In genomic region chr19:3334550-3334949, GRCm38 (mm10) we compare ENCODE assay signal across 13 mouse cellular contexts. TPM values are rescaled to one million over a fixed set of nuclear protein-coding genes. Genes with fewer than 3 reads are reported as not detected.
A peak's percentile ranks its signal among the peaks of the same experiment; 100 is the strongest.
DNase-seq lines count a peak whose midpoint lies in the region; ATAC-seq and TF ChIP-seq lines count a peak whose summit lies in the region.
"Had no signal": no experiment of that assay in that cellular context is flagged by ENCODE, and none has a peak within 500 bp of the region (broad histone marks: within the 10 kb centered on the region; RNA-seq: fewer than 3 reads in every experiment).

No protein-coding gene starts in this region.

- no peak overlapping the region for H3K4me3 ChIP-seq in kidney, postnatal 0 days (replicated peaks; ENCODE audit: low read depth, low read length)
- no peak overlapping the region for H3K4me3 ChIP-seq in liver, adult 2 months (ENCODE audit: insufficient read depth, low read depth, low read length)
- no peak overlapping the region for H3K4me3 ChIP-seq in stomach, embryonic 15.5 days (replicated peaks)
- H3K4me3 ChIP-seq: forebrain, embryonic 13.5 days; neural tube, embryonic 13.5 days had no signal

- 77% methylated on average over 4 of the region's 4 CpGs for WGBS in kidney, postnatal 0 days
- WGBS in liver, adult 2 months = 46% methylated on average over 4 of the region's 4 CpGs
- 73% methylated on average over 4 of the region's 4 CpGs for WGBS in stomach, embryonic 15.5 days

- H3K9me3 ChIP-seq in kidney, postnatal 0 days (replicated peaks; ENCODE audit: low read length) = no peaks in the 10 kb centered on the region
- no peaks in the 10 kb centered on the region for H3K9me3 ChIP-seq in stomach, embryonic 15.5 days
- H3K9me3 ChIP-seq: forebrain, embryonic 13.5 days; neural tube, embryonic 13.5 days had no signal

- DNase-seq in kidney, postnatal 0 days (ENCODE audit: low spot score) = no peak
- no peak for DNase-seq in kidney, postnatal 10 days
- no peak for DNase-seq in liver, adult 2 months (ENCODE audit: extremely low read depth, low read depth, low spot score)
- no peak for DNase-seq in left cerebral cortex, postnatal 4 days
- no peak for DNase-seq in cerebellum, adult 11-12 months
- DNase-seq: cerebellum, postnatal 25 days; heart, postnatal 4 days; lung, adult 2 months had no signal

- peak overlapping the region; percentile 80 for H3K27ac ChIP-seq in kidney, postnatal 0 days
- H3K27ac ChIP-seq in liver, adult 2 months (replicated peaks; ENCODE audit: insufficient read depth, low read depth, low read length) = peak overlapping the region; percentile 79
- peak overlapping the region; percentile 48; the same call in 1 of the 2 replicates for H3K27ac ChIP-seq in stomach, embryonic 15.5 days
- H3K27ac ChIP-seq: forebrain, embryonic 13.5 days; neural tube, embryonic 13.5 days had no signal

- ATAC-seq in kidney, postnatal 0 days (replicated peaks; ENCODE audit: low FRiP score, low read depth) = no peak
- peak; percentile 22 for ATAC-seq in common myeloid progenitor, adult 5-6 weeks (replicated peaks; ENCODE audit: low read depth, poor library complexity, severe bottlenecking)
- ATAC-seq in stomach, embryonic 15.5 days (ENCODE audit: insufficient read depth, low FRiP score, low read depth) = no peak
- ATAC-seq: forebrain, embryonic 13.5 days had no signal

- peaks cover 73% of the 10 kb centered on the region for H3K79me2 ChIP-seq in liver, adult 2 months (ENCODE audit: control insufficient read depth, insufficient read depth, low read length)

- intact Hi-C loops in left cerebral cortex, postnatal 4 days (cut with DNase I) = no loop called here

- H3K9ac ChIP-seq in kidney, postnatal 0 days (ENCODE audit: low read depth, low read length) = no peak overlapping the region
- peak overlapping the region; percentile 54 for H3K9ac ChIP-seq in liver, adult 2 months (ENCODE audit: low read depth, low read length)
- no peak overlapping the region for H3K9ac ChIP-seq in stomach, embryonic 15.5 days
- H3K9ac ChIP-seq: forebrain, embryonic 13.5 days; neural tube, embryonic 13.5 days had no signal

- no peak for TF ChIP-seq CTCF in kidney, postnatal 0 days (IDR thresholded peaks at IDR 0.05; ENCODE audit: low read depth)
- no peak for TF ChIP-seq CTCF in liver, adult 2 months (IDR thresholded peaks at IDR 0.05; ENCODE audit: low read depth, low read length)

- H3K4me1 ChIP-seq in kidney, postnatal 0 days (replicated peaks; ENCODE audit: insufficient read depth, low read length) = peaks cover 23% of the 10 kb centered on the region; the same call in 1 of the 2 replicates
- H3K4me1 ChIP-seq in liver, adult 2 months (ENCODE audit: control insufficient read depth, insufficient read depth, low read length) = peaks cover 73% of the 10 kb centered on the region
- peaks cover 8% of the 10 kb centered on the region for H3K4me1 ChIP-seq in stomach, embryonic 15.5 days

- H3K36me3 ChIP-seq in kidney, postnatal 0 days (ENCODE audit: insufficient read depth, low read length) = no peaks in the 10 kb centered on the region
- H3K36me3 ChIP-seq in liver, adult 2 months (ENCODE audit: control insufficient read depth, insufficient read depth, low read length) = peaks cover 4% of the 10 kb centered on the region; the same call in 1 of the 2 replicates
- no peaks in the 10 kb centered on the region for H3K36me3 ChIP-seq in stomach, embryonic 15.5 days
- H3K36me3 ChIP-seq: neural tube, embryonic 13.5 days had no signal

- H3K4me2 ChIP-seq in kidney, postnatal 0 days (ENCODE audit: low read length) = no peak overlapping the region
- H3K4me2 ChIP-seq in stomach, embryonic 15.5 days = no peak overlapping the region
- H3K4me2 ChIP-seq: forebrain, embryonic 13.5 days; heart, embryonic 11.5 days; neural tube, embryonic 13.5 days had no signal

- TF ChIP-seq POLR2A in liver, adult 2 months (IDR thresholded peaks at IDR 0.05; ENCODE audit: extremely low read depth, insufficient read depth, low read length) = no peak

- H3K27me3 ChIP-seq in kidney, postnatal 0 days (ENCODE audit: insufficient read depth, low read length) = no peaks in the 10 kb centered on the region
- no peaks in the 10 kb centered on the region for H3K27me3 ChIP-seq in liver, adult 2 months (ENCODE audit: control insufficient read depth, insufficient read depth, low read length)
- H3K27me3 ChIP-seq in stomach, embryonic 15.5 days (replicated peaks) = no peaks in the 10 kb centered on the region
- H3K27me3 ChIP-seq: forebrain, embryonic 13.5 days had no signal

RNA-seq across cellular contexts. Expression of gene Cpt1a, which starts 12.4 kb away (rescaled TPM):
- 70.8 and 81.4 TPM in 2 replicates for polyA plus RNA-seq in kidney, postnatal 0 days (2015; fragmentation: Nextera tagmentation; extraction: Ambion mirVana)
- total RNA-seq in common myeloid progenitor, adult 5-6 weeks (2017) = 46.3 and 51.3 TPM in 2 replicates
- total RNA-seq in liver, adult 2 months (2014; rRNA removed) = 162 and 234 TPM in 2 replicates
- 182 and 211 TPM in 2 replicates for polyA plus RNA-seq in liver, adult 2 months (2012; rRNA removed)
- polyA plus RNA-seq in stomach, embryonic 15.5 days (2015; fragmentation: Nextera tagmentation; extraction: Ambion mirVana) = 20.8 and 26.1 TPM in 2 replicates
- total RNA-seq in left cerebral cortex, postnatal 4 days (2021) = 10 to 100 TPM; 24.1 to 28.5 TPM

RNA-seq across cellular contexts. Expression of gene Ighmbp2, which starts 51.7 kb away (rescaled TPM):
- 6.3 and 6.8 TPM in 2 replicates for polyA plus RNA-seq in kidney, postnatal 0 days (2015; fragmentation: Nextera tagmentation; extraction: Ambion mirVana)
- 4.8 TPM in 2 replicates for total RNA-seq in common myeloid progenitor, adult 5-6 weeks (2017)
- 1.7 and 1.8 TPM in 2 replicates for total RNA-seq in liver, adult 2 months (2014; rRNA removed)
- polyA plus RNA-seq in liver, adult 2 months (2012; rRNA removed) = 2.4 and 3.9 TPM in 2 replicates
- 8.3 and 10.0 TPM in 2 replicates for polyA plus RNA-seq in stomach, embryonic 15.5 days (2015; fragmentation: Nextera tagmentation; extraction: Ambion mirVana)
- total RNA-seq in left cerebral cortex, postnatal 4 days (2021) = 10 to 100 TPM; 13.5 TPM

RNA-seq across cellular contexts. Expression of gene Mrpl21, which starts 51.8 kb away (rescaled TPM):
- 116 and 124 TPM in 2 replicates for polyA plus RNA-seq in kidney, postnatal 0 days (2015; fragmentation: Nextera tagmentation; extraction: Ambion mirVana)
- total RNA-seq in common myeloid progenitor, adult 5-6 weeks (2017) = 83.3 and 100 TPM in 2 replicates
- total RNA-seq in liver, adult 2 months (2014; rRNA removed) = 35.2 and 41.1 TPM in 2 replicates
- polyA plus RNA-seq in liver, adult 2 months (2012; rRNA removed) = 45.2 and 46.8 TPM in 2 replicates
- polyA plus RNA-seq in stomach, embryonic 15.5 days (2015; fragmentation: Nextera tagmentation; extraction: Ambion mirVana) = 124 and 126 TPM in 2 replicates
- 10 to 100 TPM; 51.5 to 52.5 TPM for total RNA-seq in left cerebral cortex, postnatal 4 days (2021)

RNA-seq across cellular contexts. Expression of gene Tesmin, which starts 54.1 kb away (rescaled TPM):
- polyA plus RNA-seq in kidney, postnatal 0 days (2015; fragmentation: Nextera tagmentation; extraction: Ambion mirVana) = 0.93 and 0.96 TPM in 2 replicates
- total RNA-seq in common myeloid progenitor, adult 5-6 weeks (2017) = 1.8 and 2.3 TPM in 2 replicates
- total RNA-seq in liver, adult 2 months (2014; rRNA removed) = 0.46 and 0.54 TPM in 2 replicates
- polyA plus RNA-seq in liver, adult 2 months (2012; rRNA removed) = 0.31 and 0.33 TPM in 2 replicates
- 0.39 and 0.49 TPM in 2 replicates for polyA plus RNA-seq in stomach, embryonic 15.5 days (2015; fragmentation: Nextera tagmentation; extraction: Ambion mirVana)
- under 1 TPM; 0.32 to 0.66 TPM for total RNA-seq in left cerebral cortex, postnatal 4 days (2021)
- polyA plus RNA-seq: neural tube, embryonic 13.5 days had no signal
